Mouse (Mus musculus) neural tube, embryonic 10.5 days (tissue): ENCODE measurements around the gene Tmem150c.

Experiments used
- DNase-seq: peaks from one replicate; pipeline ENCODE4 v3.0.0-alpha.2; 2017; ENCODE audit warnings: low spot score; ENCODE audit errors: extremely low spot score

The Tmem150c gene

DNA sequence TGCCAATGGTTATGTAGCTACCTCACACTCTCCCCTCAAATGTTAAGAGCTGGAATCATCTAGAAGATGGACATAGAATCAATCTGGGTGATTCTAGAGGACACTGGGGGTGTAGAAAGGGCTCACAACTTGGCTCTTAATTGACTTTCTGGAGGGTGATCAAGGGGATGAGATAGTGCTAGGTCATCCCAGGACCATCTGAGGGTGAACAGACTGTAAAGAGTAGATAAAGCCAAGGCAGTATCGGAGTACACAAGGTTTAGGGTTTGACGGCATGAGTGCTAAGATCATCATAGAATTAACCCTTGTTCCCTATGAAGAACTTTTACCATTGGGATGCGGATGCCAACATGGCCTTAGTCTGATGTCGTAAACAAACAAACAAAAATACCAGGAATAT lies 61.6 kb downstream of the Tmem150c start:
- no peak for DNase-seq

DNA sequence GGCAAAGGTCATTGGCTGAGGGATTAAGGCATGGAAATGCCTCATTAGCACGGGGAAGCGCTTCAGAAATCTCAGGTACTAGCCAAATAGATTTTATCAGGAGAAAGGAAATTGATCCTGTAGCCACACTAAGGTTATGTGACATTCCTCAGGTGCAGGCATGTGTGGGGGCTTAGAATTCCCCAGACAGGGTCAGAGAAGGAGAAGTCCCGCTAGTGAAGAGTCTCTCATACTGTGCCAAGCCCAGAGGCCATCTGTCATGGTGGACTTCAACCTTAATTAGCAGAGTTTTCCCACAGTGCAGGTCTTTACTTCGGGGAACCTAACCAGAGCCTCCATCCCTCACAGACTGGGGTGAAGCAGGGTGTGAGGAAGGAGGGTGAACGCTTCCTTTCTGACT lies 62.7 kb downstream of the Tmem150c start:
- no peak for DNase-seq

DNA sequence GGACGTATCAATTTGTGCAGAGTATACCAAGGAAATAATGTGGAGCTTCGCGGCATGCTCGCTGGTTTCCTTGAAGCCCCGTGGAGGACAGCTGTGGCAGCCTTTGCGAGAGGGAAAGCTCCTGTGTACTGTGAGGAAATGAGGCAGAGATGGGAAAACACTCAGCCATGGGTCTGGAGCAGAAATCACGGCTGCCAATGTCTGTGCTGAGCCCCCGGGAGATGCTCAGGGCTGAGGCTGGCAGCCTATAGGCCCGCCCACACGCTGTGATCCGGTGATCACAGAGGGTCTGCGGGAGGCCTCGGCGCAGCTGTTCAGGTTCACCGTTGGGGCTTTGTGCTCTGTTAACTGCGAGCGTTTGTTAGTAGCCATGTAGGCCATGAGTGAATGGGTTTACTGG lies 68.0 kb downstream of the Tmem150c start:
- DNase-seq = peak; percentile 45

DNA sequence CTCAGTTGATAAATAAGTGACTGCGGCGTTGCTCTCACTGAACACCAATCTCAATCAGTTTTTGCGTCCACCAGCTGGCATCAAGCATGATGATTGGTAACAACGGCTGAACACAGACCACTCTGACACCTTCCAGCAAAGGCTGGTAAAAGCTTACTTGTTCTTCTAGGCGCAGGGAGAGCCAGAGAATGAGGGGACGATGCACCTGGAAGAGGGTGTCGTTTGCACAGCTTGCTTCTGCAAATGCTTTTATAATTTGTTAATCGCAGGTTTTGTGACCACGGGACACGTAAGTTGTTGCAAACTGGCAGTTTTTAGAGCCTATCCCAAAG lies 68.4 kb downstream of the Tmem150c start:
- DNase-seq = no peak

DNA sequence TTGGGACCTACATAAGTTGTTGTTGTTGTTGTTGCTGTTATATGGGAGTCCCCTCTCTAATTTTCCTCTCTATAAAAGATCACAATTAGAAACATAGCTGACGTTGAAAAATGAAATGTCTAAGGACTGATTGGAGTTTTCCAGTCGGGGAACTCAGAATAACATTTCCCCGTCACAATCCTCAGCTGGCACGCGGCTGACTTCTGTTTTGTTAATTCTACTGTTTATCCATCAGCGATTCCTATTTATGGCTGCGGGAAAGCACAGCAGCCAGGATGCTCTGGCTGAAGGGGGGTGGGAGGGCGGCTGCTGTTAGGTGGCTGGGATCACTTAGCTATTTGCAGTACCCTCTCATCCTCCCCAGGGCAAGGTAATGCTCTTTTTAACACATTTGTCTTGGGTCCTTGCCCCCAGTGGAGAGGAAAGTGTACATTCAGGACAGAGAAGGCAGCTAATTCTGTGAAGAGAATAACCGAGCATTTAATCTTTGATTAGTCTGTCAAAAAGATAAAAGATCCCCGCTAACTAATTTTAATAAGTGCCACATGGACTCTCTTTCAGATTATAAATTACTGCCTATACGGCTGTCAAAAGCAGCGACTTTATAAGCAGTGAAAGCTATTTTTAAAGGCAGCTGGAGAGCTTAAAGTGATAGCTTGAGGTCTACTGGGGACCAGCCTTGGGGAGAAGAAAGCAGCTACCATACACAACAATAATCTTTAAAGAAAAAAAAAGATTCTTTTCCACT lies 68.9 kb downstream of the Tmem150c start:
- no peak for DNase-seq

DNA sequence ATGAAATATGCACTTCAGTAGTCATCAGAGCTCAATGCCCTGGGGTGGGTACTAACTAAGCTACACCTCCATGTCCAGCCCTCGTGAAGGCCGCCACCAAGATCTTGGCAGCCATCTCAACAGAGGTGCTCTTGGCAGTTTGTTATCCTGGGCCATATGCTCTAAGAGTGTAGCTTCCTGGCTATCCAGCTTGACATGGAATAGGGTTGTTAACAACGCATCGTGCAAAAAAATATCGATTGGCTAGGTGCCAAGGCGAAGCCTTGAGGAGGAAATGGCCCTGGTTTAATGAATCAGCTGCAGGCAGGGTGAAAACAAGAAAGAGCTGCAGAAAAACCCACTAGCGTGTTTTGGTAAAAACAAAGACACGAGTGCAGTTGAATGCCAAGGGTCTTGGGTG lies 74.5 kb downstream of the Tmem150c start:
- DNase-seq = no peak

DNA sequence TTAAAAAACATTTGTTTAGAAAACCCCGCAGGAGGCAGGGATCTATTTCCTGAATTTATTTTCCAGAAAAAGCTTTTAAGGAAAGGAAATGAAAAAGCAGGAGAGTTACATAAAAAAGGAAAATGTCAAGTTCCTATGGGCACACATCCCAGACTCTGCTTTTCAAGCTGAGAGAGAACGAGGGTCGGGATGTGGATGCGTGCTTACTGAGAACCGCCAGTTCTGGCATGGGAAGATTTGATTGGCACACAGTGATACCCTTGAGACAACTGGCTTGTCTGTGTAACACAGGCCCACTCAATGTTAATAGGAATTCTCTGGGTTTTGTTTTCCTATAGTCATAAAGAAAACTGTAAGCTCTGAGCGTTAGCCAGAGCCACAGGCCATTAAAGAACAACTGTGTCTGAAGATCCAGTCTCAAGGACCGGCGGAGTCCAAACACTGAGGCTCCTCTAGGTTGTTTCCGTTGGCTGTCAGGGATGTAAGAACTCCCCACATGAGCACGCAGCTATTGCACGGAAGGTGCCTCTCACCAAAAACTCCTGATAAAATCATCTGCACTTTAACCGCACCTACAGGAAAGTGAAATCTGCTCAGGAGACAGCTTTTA lies 75.5 kb downstream of the Tmem150c start:
- DNase-seq = no peak

DNA sequence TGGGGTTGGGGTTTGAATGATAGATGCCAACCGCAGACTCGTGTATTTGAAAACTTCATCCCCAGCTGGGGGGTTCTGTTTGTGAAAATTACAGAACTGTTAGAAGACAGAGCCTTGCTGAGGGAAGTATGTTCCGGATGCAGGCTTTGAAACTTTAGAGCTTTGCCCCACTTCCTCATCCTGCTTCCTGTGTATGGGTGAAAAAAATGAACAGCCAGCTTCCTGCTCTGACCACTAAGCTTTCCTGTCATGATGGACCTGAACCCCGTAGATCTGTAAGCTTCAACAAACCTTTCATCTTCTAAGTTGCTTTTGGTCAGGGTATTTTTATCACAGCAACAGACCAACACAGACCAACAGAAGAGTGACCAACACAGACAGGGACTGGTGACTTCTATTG lies 77.6 kb downstream of the Tmem150c start:
- no peak for DNase-seq

DNA sequence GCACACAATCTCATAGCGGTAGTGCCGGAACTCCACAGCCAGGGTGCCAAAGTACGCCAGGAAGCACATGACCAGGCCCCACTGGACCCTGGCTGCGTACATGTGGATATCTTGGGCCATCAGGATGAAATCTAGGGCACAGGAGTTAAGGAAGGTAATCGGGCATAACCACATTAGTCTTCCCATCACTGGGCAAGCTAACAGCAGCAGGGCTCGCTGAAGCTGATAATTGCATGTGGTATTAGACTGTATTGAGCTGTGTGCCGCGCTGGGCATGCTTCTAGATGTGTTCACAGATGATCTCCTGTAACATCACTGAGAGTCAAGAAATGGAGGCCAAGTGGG lies 79.7 kb downstream of the Tmem150c start:
- DNase-seq = no peak

DNA sequence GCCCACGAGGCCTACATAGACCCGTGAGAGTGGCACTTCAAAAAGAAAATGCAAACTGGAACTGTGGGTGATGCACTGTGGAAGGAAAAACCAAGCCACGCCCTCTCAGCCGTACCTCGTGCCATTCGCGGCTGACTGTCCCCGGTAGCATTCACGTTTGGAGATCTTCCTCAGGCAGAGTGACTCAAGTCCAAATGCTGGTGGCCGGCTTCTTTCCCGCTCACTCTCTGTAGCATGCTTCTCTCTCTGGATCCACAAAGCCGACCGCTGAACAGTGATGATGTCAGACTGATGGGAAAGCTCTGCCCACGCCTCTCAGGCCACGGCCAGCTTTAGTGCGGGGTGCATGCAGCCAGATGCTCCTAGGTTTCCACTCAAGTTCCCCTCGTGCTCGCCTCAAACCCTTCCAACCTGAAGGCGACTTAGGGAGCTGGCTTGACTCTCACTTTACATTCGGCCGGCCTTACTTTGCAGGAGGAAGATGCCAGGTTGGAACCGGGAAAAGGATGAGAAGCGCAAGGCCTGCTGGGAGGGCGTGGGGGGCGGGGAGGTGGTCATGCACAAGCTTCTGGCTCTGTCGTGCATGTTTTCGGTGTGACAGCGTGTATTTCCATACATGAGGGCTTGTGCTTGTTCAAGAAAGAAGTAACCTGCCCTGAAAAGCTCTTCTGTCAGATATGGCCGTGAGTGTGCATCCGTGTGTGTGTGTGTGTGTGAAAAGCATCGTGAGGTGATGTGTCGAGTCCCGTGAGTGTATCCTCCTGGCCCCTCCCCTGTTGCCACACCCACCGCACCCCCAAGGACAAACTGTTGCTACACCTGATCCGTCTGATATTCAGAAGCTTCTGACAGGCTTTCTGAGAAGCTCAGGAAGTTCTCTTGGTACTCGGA lies 80.3 kb downstream of the Tmem150c start:
- DNase-seq = peak; percentile 49

DNA sequence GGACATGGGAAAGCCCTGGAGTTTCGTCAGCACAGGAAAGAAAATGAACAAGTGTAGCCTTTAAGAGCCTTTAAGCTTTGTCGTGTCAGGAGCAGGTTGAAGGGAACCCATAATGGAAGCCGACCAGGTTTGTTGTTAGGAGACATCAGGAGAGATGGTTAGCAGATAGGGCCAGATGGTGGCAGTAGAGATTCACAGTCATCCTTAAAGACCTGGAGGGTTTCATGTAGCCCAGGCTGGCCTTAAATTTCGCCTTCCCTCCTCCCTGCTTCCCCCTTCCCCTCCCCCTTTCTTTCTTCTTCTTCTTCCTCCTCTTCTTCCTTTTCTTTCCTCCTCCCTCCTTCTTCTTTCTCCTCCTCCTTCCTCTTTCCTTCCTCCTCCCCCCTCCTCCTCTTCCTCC lies 85.0 kb downstream of the Tmem150c start:
- DNase-seq = no peak

DNA sequence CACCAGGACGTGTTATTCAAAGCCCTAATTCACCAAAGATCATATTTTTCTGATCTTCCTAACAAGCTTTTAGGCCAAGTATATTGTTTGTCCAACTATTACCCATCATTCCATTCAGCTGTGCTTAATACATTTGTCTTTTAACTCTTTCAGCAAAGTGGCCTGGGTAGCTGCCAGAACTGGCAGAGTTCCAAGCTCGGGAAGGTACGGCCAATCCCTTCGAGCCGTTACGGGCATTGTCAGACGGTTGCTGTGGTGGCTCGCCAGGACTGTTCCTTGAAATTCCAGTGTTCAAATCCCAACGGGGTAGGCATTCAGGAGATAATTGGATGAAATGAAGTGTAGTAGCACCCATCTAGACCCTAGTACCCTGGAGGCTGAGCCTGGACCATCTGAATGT lies 87.1 kb downstream of the Tmem150c start:
- DNase-seq = no peak

DNA sequence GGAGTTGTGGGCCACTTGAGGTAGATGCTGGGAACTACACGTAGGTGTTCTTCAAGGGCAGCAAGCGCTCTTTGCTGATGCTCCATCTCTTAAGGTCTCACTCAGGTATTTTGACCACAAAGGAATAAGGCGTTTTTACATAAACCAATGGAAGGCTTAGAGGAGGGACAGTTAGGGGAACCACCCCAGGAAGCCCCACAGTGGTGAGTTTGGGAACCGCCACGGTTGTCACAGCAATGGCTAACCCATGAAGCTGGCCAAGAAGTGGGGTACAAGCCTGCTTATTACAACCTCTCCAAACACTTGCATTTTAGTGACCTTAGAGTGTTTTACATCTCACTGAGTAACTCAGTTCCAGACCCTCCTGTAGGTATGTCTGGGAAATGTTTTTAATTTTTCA lies 88.1 kb downstream of the Tmem150c start:
- DNase-seq = no peak

DNA sequence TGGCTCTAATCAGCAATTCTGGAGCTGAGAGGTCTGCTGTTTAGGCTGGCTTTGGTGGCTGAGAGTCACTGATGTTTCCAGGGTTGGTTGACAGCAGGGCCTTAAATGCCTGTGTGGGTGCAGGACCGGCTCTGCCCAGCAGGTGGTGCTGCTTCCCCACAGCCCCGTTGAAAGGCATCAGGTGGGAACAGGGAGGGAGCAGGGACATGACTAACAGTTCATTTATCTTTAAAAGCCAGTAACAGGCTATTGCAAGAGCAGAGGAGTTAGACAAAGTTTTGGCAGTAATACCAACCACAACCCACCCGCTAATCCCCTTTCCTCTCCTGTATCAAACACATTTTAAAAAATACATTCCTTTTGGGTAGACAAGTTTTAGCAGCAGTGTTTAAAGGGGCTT lies 89.4 kb downstream of the Tmem150c start:
- peak; percentile 87 for DNase-seq

DNA sequence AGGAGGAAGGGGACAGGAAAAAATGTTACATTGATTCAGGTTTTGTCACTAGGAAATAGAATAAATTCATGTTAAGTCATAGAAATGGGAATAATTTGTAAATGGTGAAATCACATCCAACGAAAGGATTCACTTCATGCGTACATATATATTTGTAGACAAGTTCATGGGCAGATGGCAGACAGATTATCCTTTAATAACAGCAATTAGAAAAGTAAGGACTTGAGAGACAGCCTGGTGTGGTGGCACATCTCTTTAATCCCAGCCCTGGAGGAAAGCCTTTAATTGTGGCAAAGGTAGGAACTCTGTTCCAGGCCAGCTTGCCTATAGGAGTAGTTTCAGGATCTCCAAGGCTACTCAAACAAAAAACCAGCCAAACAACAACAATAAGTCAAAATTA lies 90.1 kb downstream of the Tmem150c start:
- no peak for DNase-seq

DNA sequence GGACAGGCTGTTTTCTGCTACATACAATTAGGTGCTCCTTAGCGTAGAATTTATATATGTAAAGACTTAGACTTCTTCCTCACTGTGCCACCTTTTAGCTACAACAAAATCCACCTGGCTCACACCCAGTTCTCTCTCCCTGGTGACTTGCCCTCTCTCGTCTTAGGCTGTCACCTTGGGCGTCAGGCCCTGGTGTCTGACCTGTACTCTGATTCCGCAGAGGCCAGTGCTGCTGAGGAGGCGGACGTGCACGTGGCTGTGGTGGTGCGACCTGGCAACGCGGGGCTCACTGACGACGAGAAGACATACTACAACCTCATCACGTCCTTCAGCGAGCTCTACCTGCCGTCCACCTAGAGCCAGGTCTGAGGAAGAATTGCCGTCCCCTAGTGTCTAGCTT lies 92.0 kb downstream of the Tmem150c start:
- no peak for DNase-seq

DNA sequence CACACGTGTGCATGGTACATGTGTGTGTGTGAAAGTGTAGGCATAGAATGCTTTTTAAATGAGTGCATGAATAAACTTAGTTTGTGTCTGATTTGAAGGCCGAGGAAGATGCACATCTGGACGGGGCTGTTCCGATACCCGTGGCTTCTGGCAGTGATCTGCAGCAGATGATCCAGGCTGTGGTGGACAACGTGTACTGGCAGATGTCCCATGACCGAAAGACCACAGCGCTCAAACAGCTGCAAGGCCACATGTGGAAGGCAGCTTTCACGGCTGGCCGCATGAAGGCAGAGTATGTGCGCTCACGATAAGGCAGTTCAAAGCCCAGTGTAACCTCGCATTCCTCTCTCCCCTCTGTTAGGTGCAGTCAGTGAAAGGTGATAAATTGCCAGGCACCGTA lies 98.7 kb downstream of the Tmem150c start:
- no peak for DNase-seq

DNA sequence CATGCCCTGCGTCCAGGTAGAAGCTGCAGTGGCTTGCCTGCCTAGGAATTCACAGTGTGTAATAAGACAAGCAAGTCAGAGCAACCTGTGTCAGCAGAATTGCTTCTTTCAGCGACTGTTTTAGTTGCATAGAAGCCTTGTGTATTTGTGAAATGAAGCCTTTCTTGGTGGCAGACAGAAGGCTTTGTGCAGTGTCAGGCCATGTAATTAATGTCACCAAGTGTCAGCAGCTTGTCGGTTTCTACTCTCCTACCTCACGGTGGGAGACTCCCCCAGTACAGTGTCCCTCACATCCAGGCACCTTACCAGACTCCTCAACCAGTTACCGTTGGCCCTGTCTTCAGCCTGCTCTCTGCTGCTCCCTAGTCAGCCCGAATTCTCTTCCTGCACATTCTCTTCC lies 100.3 kb downstream of the Tmem150c start:
- no peak for DNase-seq

DNA sequence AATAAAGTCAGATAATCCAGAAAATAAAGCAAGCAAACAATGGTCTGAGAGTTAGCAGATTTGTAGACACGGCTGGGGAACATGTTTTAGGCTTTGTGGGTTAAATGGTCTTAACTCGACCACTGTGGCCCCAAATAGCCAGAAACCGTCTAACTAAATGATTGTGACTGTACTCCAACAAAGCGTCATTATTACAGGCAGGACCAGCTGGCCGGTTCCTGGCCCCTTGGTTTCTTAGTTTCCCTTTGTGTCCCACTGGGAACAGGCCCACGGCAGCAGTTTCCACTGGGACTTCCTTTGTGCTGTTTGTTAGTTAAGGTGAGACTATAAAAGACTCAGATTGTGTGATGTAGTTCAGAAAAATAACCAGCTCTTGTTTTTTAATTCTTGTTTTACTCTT lies 100.9 kb downstream of the Tmem150c start:
- DNase-seq = no peak

DNA sequence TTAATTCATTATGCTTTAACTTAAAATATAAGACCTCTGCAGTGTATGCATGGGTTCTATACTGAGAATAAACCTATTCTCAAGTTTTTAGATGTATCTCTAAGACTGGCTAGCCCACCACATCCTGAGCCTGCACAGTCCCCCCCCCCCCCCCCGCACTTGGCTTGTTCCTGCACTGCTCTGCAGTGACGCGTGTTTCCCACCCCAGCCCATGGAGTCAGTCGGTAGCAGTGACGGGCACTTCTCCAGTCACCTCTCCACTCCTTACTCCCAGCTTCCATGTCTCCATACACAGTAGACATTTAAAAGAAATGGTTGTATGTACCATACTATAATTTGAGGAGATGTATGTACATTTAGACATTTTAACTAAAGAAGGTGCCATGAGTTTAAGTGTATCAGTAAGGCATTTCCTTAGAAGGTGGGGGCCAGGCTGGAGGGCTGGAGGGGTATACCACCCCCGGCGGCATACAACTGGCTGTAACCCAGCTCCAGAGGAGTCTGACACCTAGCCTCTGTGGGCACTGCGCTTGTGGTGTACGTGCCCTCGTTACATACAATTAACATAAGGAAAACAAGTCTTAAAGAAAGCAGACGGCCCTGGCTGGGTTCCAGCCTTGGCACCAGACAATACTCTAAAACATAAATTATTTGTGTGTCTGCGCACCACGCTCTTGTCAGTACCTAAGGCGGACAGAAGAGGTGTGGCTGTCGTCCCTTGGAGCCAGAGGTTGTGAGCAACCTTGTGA lies 102.0 kb downstream of the Tmem150c start:
- no peak for DNase-seq

DNA sequence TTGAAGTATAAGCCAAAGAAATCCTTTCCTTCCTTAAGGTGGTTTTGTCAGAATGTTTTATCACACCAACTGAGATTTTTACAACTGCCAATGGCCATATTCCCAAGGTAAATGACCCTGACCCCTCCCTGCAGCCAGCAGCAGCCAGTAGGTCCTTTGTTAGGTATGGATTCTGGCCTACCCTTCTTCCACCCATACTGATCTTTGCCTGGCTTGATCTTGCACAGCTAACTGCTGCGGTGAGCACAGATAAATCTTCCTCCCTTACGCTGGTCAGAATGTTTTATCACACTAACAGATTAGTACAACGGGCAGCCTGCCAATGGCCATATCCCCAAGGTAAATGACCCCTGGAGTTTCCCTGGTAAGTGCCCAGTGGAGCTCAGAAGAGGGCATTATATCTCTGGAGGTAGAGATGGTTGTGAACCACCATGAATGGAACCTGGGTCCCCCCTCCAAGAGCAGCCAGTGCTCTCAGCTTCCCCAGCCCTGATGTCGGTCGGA lies 103.7 kb downstream of the Tmem150c start:
- DNase-seq = no peak
